Mouse (Mus musculus): ENCODE measurements at regions not wholly inside any gene's neighbourhood (a gene's known extent, or its start where the extent isn't known, plus 50 kb on each side); places are given as distances from the start of the nearest gene placed in this dataset.

DNA sequence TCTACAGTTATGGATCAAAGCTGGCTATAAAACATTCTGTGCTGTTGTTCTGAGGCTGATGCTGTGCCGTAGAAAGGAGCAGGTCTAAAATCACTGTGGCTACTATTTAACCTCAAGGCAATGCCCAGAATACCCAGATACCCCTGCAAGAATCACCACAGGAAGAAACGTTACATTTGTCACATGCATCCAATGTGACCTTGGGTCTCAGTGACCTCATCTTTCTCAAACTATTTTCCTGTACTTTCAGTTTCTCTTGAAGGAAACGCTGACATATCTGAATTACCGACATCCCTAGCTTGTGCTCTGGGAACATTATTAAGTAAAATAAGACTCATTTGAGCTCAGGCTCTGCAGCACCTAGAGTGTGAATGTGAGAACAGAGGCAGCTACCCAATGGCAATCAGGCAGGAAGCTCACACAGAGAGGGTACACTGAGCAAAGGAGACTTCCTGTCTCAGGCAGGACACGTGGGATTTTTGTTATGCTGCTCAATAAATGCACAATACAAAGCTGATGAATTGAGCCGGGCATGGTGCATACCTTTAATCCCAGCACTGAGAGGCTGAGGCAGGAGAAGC lies 436.7 kb upstream of the Jarid2 start:
- DNase-seq (ENCODE audit: low read depth, low spot score): no peak

DNA sequence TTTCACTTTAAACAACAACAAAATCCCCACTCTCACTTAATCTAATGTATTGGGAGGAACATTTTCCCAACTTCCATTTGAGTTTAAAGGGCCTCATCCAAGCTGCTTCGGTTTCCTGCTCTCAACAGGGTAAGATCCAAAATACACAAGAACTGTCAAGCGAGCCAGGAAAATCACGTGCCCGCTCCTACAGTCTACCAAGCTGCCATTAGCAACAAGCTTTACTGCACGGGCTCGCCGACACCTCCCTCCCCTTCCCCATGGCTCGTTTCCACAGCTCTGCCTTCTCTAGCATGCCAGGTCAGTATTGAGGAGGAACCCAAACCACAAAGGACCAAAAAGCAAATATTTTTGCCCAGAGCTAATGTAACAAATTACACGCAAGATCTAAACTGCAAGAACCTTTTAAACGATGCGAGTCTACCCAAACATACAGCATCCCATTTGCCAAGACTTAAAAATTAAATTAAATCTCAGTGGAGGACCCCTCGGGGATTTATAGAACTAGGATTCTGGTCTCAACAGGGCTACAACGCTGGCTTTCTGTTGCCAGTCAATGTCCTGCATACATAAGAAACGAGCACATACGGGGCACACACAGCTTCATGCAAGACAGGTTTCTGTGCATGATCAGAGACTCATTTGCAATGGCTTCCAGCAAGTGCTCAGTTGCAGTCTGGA lies 435.4 kb upstream of the Jarid2 start:
- no peak for DNase-seq (ENCODE audit: low read depth, low spot score)

DNA sequence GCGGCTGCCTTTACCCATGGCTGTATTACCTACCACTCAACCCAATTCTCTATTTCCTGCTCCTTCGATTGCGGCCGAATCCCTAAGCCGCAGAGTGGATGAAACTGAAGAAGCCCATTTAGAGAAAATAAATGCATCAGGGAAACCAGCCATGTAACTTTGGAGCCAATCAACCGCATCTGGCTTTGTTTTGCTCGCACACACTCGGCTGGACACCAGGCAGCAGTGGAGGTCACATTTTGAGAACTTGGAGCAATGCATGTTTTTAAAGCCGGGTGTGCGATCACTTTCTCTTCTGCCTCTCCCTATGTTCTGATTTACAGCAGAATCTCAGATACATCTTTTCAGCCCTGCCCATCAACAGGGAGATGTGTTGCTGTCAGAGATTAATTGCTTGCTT lies 433.7 kb upstream of the Jarid2 start:
- no peak for DNase-seq (ENCODE audit: low read depth, low spot score)

DNA sequence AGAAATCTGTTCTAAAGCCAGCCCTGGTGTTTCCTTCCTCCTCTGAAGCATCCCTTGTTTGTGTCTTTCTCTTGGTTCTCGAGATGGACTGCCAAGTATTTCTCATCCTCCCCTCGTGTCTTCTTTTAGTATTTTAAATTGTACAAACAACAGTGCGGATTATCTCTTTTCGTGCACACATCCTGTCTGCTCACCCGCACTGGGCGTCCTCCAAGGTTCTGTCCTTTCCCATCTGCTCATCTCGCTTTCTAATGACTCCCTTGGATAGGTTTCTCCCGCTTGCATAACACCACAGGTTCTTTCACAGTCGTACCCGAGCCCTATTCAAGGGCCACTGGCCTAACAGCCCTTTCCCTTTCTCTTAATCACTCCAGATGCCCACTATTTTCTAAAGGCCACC lies 428.7 kb upstream of the Jarid2 start:
- no peak for DNase-seq (ENCODE audit: low read depth, low spot score)

DNA sequence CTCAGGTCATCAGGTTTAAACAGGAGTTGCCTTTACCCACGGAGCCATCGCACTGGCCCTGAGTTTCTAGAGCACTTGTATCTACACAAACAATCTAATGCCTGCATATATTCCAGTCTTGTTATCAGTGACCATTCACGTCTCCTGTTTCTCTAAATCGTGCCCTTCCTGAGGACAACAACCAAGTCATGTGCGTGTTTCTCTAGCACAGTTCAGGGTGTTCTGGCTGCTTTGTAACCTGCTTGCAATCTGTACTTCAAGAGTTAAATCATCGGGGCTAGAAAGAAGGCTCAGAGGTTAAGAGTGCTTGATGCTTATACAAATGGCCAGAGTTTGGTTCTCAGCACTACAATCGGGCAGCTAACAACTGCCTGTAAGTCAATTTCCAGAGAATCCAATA lies 428.1 kb upstream of the Jarid2 start:
- DNase-seq (ENCODE audit: low read depth, low spot score): no peak

DNA sequence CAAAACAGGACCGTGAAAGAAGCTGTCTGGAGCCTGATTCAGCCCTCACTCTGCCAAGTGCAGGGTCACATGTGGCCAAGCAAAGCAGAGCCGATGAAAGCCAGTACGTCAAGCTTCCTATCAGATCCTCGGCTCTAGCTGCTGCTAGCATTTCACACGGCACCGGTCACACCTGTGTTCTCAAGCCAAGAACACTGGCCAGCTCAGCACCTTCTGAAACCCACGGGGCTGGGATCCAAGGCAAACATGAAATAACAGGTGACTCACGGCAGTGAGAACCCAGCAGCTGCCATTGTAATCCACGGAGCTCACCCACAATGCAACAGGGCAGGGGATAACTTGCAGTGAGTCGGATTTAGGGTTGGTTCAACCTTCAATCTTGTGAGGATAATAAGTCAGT lies 427.3 kb upstream of the Jarid2 start:
- peak; percentile 49 for DNase-seq (ENCODE audit: low read depth, low spot score)

DNA sequence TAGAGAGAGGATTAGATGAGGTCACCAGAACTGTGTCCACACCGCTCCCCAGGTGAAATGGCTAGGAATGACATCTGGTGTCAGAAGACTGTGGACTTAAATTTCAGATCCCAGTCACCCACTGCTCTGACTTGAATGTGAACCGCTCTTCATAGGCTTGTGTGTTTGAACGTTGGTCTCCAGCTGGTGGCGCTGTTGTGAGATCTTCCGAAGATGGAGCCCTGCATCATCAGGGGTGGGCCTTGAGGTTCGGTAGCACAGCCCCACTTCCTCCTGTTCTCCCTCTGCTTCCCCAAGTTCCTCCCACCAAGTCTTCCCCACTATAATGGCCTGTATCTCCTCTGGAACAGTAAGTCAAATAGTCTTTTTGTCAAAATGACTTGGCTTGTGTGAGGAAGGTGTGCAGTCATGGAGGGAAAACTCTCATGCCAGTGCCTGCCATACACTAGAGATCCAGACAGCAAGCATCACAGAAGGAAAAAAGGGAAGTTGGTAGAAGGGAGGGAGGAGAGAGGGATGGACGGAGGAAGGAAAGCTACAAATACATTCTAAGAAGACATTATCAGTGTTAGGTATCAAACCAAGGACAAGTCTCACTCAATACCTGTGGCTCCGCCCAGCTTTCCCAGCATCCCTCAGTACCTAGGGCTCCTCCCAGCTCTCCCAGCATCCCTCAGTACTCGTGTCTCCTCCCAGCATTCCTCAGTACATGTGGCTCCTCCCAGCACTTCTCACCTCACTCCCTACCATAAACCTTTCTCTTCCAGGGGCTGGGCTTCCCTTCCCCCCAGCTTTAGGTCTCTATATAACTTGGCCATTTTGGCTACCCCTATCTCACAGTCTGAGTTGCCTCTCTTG lies 423.9 kb upstream of the Jarid2 start:
- DNase-seq (ENCODE audit: low read depth, low spot score): peak; percentile 9

DNA sequence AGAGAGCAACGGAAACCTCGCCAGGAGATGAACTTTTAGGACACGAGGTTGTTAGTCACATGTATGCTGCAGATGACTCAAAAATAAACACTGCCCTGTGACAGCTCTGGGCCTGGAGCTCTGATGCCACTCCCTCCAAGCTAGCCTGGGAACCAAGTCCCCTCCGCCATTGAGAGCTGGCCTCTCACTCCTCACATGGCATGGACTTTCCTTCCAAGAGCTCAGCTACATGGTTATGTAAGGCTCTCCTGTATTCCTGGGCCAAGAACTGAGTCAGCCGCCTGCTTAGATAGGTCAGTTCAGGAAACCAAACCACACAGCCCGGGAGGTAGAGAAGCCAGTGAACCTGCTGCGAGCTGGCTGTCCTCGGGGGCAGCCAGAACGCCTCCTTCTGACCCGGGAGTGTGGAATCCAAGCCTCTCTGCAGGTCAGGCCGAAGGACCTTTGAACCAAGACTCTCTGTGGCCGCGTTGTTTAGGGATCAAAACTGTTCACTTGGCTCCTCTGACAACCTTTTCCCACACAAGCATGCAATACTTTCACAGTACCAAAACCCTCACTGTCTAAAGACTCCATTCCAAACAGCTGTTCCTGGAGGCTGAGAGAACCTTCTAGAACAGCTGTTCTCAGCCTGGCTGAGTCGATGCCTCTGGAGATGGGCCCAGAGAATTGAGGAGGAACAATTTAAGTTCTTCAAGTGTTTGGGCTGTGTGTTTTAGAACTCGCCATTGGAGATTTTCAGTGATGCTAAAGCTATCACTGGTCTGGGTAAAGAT lies 422.8 kb upstream of the Jarid2 start:
- peak; percentile 64 for DNase-seq (ENCODE audit: low read depth, low spot score)

DNA sequence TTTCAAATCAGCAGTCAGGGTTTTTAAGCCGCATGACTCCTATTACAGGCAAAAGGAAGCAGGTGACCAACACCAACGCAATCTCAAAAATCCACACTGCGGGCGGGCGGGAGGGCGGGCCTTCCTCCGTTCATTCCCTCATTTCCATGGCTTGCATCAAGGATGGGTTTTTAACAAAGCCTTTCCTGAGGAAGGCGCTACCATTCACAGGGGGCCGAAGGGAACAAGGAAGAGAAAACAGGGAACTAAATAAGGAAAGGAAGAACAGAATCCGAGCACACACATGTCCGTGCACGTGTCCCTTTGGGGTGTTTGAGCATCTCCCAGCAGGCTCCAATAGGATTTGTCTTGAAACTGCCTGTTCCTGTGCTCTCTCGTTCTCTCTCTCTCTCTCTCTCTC lies 421.0 kb upstream of the Jarid2 start:
- DNase-seq (ENCODE audit: low read depth, low spot score): no peak

DNA sequence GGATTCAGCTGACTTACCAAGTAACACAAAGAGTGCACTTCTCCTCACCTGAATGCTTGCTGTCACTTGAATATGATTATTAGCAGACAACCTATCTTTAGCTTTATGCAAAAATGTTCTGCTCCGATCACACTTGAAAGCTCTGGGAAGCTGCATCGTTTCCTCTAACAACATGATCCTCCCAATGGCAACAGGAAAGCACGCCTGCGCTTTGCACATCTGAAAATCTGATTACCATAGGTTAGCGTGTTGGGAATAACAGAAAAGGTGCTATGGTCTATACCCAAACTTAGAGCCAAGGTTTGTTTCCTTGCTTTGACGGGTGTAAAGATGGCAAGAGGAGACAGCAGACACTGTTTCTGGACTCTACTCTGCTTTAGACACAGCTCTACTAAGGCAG lies 417.0 kb upstream of the Jarid2 start:
- no peak for DNase-seq (ENCODE audit: low read depth, low spot score)

DNA sequence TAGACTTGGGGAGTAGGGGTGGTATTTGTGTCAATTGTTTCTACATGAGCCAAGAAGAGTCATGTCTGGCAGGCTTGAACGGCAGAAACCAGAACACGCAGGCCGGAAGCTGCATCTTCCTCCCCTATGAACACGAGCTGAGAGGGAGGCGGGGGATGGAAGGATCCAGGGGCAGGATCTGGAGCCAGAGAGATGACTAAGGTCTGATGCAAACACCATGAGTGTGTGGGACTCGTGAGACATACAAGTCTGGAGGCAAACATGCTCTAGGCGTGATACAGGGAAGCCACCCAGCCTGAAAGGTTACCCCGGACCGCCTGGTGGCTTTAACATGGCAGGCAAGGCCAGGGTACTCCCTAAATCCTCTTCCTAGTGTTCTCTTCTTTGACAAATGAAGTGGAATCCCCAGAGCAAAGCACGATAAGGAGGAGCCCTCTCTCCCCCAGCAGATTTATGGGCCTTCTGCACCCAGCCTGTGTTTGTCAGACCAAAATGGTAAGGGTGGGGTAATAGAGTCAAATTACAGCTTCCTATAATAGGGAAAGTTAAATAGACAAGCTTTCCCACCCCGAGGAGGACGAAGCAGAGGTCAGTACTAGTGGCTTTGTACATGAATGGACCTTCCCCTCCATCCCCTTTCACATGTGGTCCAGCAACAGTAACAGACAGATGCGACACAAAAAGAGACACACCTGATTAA lies 412.4 kb upstream of the Jarid2 start:
- DNase-seq (ENCODE audit: low read depth, low spot score): peak; percentile 15

DNA sequence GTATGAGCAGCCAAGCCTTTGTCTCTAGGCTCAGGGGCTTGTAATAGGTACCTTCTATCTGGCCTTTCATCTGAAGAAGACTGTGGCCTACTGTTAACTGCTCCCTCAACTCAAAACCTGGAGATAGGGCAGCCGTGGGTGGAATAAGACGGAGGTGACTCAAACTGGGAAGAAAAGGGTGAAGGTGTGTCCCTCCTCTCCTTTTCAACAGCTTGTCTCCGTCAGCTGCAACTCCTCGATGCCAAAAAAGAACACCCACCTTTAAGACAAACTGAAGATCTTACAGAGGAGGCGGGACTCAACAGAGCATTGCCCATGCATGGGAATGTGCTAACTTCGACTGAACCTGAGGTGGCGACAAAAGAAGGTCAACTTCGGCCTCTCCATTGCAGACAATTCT lies 411.7 kb upstream of the Jarid2 start:
- DNase-seq (ENCODE audit: low read depth, low spot score): no peak

DNA sequence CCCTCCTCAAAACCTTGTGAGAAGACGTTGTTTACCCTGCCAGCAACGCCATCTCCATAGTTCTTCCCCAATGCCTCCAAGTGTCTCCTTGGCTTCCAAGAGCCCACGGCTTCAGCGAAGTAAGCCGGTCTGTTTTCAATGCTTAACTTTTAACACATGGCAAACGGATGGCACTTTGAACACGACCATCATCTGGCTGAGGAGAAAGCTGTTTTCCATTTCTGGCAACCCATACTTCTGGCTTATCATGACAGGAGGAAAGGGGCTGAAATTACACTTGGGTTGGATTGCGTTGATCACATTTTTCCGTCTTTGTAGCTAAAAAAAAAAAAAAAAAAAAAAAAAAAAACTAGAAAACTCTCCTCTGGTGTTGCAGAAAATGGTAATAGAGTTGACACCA lies 410.2 kb upstream of the Jarid2 start:
- DNase-seq (ENCODE audit: low read depth, low spot score): no peak

DNA sequence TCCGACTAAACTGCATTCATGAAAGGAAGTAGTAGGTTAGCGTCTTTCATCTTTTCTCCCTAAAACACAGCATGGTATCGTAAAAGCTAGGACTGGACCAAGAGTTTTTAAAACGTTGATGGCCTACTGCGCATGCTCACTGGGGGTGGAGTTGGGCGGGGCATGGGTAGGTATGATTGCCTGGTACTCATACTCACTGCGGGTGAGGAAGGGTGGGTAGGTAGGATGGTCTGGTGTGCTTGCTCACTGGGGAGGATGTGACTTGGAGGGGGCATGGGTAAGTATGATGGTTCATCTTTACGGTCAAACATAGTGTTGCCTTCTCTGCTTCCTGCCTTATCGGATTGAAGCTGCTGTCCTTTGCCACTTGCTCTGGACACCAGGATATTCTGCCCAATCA lies 409.8 kb upstream of the Jarid2 start:
- DNase-seq (ENCODE audit: low read depth, low spot score): no peak

DNA sequence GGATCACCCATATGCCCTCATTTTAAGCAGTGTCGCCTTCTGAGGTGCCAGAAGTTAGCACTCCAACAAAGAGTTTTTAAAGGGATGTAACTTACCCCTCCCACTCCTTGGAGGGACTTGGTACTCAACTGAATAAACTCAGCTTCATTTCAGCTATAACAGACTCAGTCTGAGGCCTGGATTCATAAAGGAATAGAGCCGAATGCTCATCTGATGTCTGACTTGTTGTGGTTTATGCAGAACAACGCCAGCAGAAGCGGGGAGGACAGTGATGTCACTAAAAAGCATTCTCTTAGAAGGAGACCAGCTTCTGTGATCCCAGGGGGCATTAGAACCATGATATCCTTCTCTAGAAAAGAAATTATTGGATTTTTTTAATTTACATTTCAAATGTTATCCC lies 409.0 kb upstream of the Jarid2 start:
- no peak for DNase-seq (ENCODE audit: low read depth, low spot score)

DNA sequence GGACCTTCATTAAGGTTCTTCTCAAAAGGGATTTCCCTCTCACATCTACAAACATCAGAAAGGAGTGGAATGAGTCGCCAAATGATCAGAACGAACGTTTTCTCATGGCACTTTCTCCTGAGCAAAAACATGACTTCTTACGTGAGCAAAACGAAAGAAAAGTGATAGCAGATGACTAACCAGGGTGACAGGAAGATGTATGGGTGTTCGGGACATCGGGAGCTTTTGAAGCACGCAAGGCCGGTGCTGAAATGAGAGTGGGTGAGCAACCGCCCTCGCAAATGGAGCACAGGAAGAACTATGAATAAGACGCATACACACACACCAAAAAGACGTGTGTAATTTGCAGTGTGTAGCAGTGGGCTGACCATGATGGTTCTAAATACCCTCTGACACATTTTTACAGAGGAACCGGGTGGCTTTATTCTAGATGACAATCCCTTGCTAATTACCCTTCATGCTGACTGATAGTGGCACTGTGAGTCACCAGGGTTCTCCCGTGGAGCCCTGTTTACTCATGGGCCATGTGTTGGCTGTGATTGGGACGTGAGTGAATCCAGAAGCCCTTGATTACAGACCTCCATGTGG lies 408.2 kb upstream of the Jarid2 start:
- no peak for DNase-seq (ENCODE audit: low read depth, low spot score)

DNA sequence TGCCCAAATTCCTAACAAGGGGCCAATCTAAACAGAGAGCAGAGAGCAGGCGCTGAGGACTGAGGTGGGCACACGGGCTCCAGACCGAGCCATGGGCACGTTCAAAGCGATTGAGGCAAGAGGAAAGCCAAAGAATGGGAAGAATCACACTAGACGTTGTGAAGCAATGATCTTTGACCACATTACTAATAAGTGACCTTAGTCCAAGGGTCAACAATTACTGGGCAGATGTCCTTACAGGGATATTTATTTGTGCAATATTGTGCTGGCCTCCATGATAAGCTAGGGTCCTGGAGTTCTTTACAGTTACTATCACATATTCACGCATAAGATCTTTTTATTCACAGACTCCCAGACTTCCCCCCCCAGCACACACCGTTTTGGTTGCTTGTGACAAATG lies 400.9 kb upstream of the Jarid2 start:
- DNase-seq (ENCODE audit: low read depth, low spot score): no peak

DNA sequence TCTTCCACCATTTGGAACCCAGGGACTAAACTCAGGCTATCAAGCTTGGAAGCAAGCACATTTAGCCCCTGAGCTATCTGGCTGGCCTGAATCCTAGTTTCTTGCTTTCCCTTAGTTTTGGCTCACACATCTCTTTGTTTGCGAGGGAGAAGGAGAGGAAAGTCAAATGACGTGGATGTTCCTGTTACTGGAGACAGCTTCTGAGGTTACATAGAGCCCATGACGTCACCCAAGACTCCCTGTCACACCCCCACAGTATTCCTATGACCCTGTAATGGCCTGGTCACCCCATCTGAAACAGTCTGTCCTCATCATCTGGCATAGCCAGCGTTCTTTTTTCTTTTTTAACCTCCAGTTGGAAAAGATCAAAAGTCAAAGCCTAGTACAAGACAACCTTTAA lies 400.1 kb upstream of the Jarid2 start:
- no peak for DNase-seq (ENCODE audit: low read depth, low spot score)

DNA sequence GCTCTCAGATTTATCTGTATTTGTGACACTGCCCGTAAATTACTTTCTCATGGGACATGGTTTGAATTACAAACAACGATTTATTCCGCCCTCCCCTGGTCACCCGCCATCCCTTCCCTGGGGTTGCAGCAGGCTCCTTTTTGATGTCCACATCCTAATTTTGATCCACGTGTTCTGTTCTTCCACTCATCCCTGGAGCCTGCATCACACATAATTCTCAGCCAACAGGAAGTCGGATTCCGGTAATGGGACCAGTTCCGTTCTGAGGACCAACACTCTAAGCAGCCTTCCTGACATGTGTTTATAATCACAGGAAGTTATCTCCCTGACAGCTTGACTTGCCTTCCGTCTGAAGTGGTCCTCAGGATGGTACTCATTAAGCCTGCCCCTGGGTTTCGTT lies 399.6 kb upstream of the Jarid2 start:
- DNase-seq (ENCODE audit: low read depth, low spot score): no peak

DNA sequence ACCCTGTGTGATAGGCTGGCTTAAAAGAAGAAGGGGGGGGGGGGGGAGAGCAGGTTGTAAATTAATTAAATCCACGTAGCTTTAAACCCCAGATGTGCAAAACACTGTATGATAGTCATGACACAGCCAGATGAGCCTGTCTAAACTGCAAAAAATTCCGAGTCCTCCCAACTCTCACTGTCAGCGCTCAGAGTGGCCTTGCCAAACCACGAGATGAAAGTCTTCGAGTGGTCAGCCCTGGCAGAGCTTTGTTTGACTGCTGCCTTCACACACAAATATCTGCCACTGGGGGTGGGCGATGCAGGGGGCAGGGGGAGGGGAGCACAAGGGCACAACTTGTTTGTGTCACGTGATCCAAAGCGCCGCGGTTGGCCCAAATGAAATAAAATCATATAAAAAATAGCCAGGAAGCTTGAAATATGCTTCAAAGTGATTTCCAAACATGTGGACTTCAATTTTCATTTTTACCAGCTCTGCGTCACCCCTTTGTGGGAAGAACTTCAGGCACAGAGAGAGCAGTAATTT lies 396.5 kb upstream of the Jarid2 start:
- DNase-seq (ENCODE audit: low read depth, low spot score): peak; percentile 46
